Mouse (Mus musculus) CH12F3 (cell line): Measurements from ENCODE around the gene Flot2.

Experiments
- in situ Hi-C: fragments of 300-500 bp; cut with MboI; formaldehyde crosslinking; loops from 2 replicates; pipeline ENCODE4 v1.14.3; 2020; ENCODE audit warnings: low sequenced_read_pairs

Flot2 gene

DNA sequence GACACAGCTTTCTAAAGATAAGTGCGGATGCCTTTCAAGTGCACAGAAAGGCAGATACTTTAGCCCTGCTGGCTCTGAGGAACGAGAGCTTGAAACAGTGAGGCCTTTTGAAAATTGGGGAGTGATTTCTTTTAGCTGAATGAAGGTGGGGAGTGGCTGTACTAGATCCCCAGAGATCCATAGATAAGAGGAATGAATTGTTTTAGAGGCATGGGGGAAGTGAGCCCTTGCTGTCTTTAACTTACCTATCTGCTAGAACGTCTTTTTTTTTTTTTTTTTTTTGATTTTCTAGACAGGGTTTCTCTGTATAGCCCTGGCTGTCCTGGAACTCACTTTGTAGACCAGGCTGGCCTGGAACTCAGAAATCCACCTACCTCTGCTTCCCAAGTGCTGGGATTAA, 59.3 kb downstream of the Flot2 start:
- in situ Hi-C loops, result no loop called here

DNA sequence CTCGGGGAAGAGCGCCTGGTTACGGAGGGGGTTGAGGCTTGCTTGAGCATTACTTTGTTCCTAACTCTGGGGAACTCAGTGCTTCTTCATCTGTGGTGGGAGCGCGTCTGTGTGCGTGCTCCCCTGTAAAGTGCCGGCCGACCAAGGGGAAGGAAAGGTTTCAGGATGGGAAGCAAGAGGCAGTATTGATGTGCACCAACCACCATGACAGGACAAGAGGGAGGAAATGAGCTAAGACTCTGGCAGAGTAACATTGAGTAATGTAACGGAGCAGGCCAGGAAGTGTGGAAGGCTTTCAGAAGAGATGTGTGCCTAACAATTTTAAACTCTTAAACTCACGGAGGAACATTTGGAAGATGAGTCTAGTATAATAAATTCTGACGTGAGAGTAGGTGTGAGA, 63.0 kb downstream of the Flot2 start:
- in situ Hi-C loops, result no loop called here

DNA sequence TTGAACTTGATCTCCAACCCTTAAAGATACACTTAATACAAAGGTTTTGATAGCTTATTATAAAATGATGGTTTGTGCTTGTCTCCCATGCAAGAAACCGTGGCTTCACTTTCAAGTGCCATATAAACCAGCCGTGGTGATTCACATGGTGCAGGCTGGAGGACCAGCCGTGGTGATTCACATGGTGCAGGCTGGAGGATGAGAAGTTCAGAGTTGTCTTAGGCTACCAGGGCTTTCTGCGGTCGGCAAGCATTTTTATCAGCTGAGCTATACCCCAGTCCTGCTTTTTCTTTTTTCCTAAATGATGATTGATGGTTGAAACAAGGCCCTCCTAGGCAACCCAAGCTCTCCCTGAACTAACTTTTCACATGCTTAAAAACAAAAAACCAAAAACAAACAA, 64.4 kb downstream of the Flot2 start:
- in situ Hi-C loops, result no loop called here

DNA sequence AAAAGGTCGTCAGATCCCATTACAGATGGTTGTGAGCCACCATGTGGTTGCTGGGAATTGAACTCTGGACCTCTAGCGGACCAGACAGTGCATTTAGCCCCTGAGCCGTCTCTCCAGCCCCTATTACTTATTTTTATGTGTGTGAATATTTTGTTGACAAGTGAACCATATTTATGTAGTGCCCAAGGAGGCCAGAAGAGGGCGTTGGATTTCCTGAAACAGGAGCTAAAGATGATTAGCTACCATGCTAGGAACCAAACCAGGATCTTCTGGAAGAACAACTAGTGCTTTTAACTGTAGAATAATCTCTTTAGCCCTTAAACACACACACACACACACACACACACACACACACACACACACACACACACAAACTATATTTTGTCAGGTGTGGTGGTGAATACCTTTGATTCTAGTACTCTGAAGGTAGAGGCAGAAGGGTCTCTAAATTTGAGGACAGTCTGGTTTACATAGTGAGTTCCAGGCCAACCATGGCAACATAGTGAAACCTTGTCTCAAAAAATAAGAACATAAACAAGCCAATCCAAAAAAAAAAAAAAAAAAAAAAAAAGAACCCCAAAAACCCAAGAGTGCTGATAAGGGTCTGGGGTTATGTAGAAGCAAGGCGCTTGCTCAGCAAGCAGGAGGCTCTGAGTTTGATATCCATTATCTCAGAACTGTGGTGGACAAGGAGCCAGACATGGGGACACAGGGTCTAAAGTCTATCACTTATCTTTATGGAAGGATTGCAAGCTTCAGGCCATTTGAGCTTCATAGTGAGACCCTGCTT, 65.4 kb downstream of the Flot2 start:
- in situ Hi-C loops, result no loop called here

DNA sequence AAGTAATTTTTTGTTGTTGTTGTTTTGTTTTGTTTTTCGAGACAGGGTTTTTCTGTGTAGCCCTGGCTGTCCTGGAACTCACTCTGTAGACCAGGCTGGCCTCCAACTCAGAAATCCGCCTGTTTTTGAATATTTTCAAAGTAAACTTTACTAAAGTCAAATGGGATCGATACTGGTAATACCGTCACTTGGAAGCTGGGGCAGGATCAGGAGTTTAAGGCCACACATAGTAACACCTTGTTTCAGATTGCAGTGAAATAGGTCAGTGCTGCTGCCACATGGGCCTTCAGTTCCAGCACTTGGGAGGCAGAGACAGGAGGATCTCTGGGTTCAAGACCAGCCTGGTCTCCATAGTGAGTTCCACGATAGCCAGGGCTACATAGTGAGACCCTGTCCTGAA, 66.8 kb downstream of the Flot2 start:
- in situ Hi-C loops, result no loop called here
